Mouse (Mus musculus) MEL (cell line): ENCODE measurements around the gene Ror1.

Source experiments
- CTCF ChIP-seq, 3 experiments: IDR thresholded peaks in 2 of 3; conservative IDR thresholded peaks in 1 of 3; 2 replicates each; pipeline ENCODE4 v1.5.1; 2011 to 2012; ENCODE audit warnings: low read length in 3 of 3, low read depth in 2 of 3, mild to moderate bottlenecking in 2 of 3, improper control_type of control experiment in 1 of 3, inconsistent platforms in 1 of 3, mixed read lengths in 1 of 3, moderate library complexity in 1 of 3; ENCODE audit not compliant: control insufficient read depth in 1 of 3, insufficient read depth in 1 of 3, poor library complexity in 1 of 3, severe bottlenecking in 1 of 3
- E2F4 ChIP-seq: IDR thresholded peaks from 2 replicates; pipeline ENCODE4 v1.6.1; 2011; ENCODE audit warnings: low read depth, low read length, improper control_type of control experiment, borderline replicate concordance
- MAFK ChIP-seq: IDR thresholded peaks from 2 replicates; pipeline ENCODE4 v1.6.1; 2011; ENCODE audit warnings: low read depth, mild to moderate bottlenecking, low read length, improper control_type of control experiment, borderline replicate concordance
- POLR2A ChIP-seq, 2 experiments: IDR thresholded peaks; 2 replicates each; pipeline ENCODE4 v1.6.1; 2011 to 2012; ENCODE audit warnings: low read length in 2 of 2, mild to moderate bottlenecking in 2 of 2, control low read depth in 1 of 2, improper control_type of control experiment in 1 of 2, low read depth in 1 of 2, moderate library complexity in 1 of 2; ENCODE audit not compliant: control insufficient read depth in 1 of 2, insufficient read depth in 1 of 2, poor library complexity in 1 of 2
- TCF12 ChIP-seq: IDR thresholded peaks from 2 replicates; pipeline ENCODE4 v1.6.1; 2014; ENCODE audit warnings: low read depth, mild to moderate bottlenecking, inconsistent platforms, low read length, improper control_type of control experiment, moderate library complexity
- USF1 ChIP-seq: IDR thresholded peaks from 2 replicates; pipeline ENCODE4 v1.6.1; 2014; ENCODE audit warnings: low read depth, mild to moderate bottlenecking, inconsistent platforms, low read length, improper control_type of control experiment, moderate library complexity

GRCm38 (mm10) chr4:100124935-100125334 is 29.3 kb downstream of the Ror1 start:
- TF ChIP-seq CTCF (IDR thresholded peaks at IDR 0.05 in 2 of 3, conservative IDR thresholded peaks at IDR 0.05 in 1 of 3; ENCODE audit: control insufficient read depth in 1 of 3, insufficient read depth in 1 of 3, low read depth in 2 of 3, low read length in 3 of 3, poor library complexity in 1 of 3, severe bottlenecking in 1 of 3) (no peak), POLR2A (IDR thresholded peaks at IDR 0.05; ENCODE audit: control insufficient read depth in 1 of 2, insufficient read depth in 1 of 2, low read depth in 1 of 2, low read length in 2 of 2, poor library complexity in 1 of 2) (no peak), E2F4 (no peak), TCF12 (no peak), USF1 (no peak), MAFK (no peak)
